Mouse (Mus musculus) T-cell, adult 2 months (primary cell): ENCODE measurements around the gene Ikbkg.
"Not testable (repeated sequence)": the region's sequence is repeated elsewhere in the genome, so short reads cannot be mapped to it uniquely, and the experiment has no call there.

ENCODE experiments used
- DNase-seq: peaks from one replicate; pipeline ENCODE4 v3.0.0; 2022; ENCODE audit warnings: low spot score

Ikbkg gene

DNA sequence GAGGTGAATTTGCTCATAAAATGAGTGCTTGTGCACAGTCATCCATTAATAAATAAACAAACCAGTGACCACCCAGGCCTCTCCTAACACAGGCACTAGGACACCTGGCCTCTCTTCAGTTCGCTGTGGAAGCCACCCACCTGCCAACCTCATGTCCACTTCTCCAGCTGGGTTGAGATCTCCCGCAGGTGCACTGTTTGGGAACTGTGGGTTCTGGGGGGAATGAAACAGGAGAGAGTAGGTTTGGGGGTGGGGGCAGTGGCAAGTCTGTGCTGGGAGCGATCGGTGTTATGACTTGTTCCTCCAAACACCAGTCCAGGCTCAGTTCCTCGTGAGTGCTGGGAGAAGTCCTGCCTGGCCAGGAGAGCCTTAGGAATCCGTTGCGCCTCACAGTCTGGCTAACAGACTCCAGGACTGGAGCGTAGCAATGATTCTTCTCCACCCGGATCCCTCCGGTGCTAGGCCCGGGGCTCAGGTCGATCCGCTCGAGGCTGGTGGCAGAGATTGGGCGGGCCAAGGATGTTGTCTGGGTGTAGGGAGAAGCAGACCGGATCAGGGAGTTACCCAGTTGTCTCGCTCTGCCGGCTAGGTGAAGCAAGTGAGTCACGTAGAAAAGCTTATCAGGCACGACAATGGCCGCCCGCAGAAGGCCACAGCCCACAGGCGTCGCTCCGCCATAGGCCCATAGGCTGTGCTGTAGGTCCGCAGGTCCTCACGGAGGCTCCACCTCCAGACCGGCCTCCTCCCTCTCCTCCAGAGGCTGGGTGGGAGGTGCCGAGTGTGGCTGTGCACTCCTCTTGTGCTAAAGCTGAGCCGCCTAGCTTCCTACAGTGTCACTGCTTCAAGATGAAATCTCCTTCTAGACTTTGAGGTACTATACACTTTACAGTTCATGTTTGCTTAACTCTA lies at the start of gene Ikbkg, which contains the start of gene Fam3a:
Gene Ikbkg (plus strand): TSS at position 756 of the 909 bp plus-strand sequence.
Gene Fam3a (minus strand): TSS at position 738 of the 909 bp plus-strand sequence.
- peak; percentile 94 for DNase-seq

DNA sequence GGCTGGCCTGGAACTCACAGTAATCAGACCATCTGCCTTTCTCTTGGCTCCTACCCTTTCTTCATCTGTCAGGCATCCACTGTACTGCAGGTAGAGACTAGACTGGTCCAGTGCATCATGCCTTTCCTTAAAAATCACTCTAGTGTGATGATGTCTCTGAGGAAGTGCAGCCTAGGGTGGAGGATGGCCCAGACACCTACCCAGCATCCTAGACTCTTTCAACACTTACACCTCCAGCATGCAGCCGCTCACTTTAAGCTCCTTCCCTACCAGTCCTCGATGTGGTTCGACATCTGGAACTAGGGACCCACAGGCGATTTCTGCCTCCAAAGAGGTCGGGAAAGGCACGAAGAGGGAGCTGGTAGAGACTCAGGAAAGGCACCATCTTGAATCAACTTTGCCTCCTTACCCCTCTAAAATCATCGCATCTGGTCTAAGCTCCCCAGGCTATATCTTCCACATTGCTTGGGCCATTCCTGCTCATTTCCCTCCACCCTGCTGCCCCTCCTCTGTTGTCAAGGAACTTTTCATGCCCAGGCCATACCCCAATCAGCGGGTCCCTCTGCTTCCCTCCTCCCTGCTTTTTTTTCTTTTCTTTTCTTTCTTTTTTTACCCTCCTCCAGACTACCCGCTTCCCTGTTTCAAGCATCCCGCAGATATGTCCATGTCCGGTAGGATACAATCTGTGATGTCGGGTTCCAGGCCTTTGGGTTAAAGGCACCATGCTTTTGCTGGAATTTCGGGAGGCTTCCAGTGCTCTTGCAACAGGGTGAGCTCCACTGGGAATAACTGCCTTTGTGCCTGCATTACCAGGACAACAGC lies 40.2 kb upstream of the Ikbkg start:
- DNase-seq: no peak

DNA sequence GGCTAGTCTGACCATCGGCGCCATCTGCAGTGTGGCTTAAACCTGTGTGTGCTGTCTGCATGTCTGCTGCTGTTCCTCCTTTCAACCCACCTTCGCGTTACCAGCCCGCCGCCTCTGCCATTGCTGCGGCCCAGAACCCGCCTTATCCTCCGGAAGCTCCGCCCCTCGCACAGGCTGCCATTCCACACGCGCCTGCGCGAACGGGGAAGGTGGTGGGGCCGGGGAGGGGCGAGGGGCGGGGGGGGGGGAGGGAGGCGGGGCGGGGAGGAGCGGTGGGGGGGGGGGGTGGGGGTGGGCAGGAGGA lies 39.7 kb upstream of the Ikbkg start, which contains the start of gene Lage3:
Gene Lage3 (minus strand): TSS at position 152 of the 304 bp plus-strand sequence.
- peak; percentile 84 for DNase-seq

DNA sequence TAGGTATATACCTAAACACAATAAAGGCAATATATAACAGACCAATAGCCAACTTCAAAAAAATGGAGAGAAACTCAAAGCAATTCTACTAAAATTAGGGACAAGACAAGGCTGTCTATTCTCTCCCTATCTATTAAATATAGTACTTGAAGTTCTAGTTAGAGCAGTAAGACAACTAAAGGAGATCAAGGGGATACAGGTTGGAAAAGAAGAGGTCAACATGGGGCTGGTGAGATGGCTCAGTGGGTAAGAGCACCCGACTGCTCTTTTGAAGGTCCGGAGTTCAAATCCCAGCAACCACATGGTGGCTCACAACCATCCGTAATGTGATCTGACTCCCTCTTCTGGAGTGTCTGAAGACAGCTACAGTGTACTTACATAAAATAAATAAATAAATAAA lies 36.0 kb upstream of the Ikbkg start:
- DNase-seq: not testable (repeated sequence)

DNA sequence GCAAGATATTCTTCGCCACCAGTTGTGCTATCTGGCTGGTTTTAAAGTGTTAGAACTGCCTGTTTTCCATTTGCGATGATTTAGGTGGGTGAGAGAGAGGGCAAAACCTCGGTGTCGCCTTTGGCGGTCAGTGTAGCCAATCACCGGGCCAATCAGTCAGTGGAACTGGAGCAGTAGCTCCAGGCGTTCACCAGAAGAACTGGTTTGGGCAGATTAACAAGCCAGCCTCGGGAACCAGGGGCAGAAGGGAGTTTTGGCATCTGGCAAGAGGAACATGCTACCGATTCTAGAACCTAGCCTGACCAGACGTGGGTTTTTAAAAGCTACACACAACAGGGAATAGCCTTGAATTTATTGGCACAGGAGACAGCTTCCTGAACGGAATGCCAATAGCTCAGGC lies 33.9 kb upstream of the Ikbkg start:
- no peak for DNase-seq

DNA sequence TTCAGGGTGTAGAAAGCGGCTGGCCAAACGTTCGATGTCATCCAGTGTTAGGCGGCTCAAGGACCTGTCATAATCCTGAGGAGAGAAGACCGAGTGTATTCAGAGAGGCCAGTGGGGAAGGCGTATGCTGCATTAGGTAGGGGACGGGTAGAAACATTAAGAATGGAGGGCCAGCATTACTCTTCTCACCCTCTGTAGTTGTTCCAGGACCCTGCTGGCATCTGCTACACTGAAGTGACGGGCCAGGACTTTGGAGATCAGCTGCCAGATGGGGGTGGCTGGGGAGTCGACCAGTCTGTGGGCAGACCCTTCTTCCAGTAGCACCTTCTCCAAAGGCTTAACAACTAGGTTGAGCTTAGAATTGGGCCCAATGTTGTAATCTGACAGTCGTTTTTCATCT lies 25.6 kb upstream of the Ikbkg start:
- no peak for DNase-seq

DNA sequence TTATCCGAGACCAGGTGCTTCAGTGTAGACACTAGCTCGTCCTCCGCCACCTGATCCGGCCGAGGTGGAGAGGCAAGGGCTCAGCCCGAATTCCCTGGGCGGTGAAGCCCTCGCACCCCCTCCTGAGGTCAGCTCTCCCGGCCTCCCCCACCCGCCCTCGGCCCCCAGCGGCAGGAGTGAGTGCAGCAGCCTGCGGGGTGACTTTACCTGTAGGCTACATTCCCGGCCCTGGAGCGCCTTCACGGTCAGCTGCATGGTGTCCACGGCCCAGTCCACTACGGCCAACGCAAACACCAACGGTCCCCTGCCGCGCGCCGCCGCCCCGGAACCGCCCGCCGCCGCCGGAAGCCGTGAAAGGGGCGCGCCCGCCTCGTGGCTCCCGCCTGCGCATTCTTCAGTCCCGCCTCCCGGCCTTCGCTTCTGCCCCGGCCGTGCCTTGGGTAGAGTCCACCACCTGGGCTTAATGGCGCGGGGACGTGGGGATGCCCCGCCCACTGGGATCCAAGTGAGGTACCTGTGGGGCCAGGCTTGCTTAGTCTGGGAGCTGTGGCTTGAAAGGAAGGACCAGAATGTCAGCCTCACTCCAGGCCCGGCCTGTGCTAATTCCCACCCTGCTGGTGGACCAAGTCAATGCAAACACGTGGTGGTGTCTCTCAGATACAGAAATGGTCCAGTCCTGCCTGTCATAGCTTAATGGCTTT lies 24.7 kb upstream of the Ikbkg start:
- peak; percentile 45 for DNase-seq

DNA sequence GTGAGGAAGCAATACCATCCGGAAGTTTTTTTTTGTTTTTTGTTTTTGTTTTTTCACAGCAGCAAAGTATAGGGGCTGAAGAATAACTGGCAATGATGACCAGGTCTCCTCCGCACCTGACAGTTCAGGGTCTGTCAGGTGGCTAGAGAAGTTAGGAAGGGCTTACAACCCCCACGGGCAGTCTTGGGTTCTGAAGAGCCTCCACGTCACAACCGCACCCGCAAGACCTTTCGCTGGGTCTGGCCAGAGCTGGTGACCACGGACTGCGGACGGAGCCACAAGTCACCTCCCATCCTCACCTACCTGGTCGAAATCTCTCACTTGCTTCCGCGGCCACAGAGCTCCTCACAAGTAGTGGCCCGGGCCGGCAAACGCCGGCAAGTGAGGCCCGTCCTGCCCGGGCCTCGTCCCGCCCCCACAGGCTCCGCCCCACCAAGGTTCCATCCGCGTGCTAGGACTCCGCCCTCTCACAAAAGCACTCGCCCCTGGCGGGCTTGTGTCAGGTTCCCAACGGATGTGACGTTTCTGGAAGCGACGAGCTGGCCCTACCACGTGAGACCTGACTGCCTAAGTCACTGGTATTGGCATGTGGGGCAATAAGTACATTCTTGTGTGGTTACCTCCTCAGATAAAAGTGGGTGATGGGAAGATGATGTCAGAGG lies 20.1 kb upstream of the Ikbkg start, which contains the start of the genes Ubl4a and Slc10a3:
Gene Ubl4a (minus strand): TSS at position 331 of the 662 bp plus-strand sequence.
Gene Slc10a3 (minus strand): TSS at position 462 of the 662 bp plus-strand sequence.
- peak; percentile 92 for DNase-seq

DNA sequence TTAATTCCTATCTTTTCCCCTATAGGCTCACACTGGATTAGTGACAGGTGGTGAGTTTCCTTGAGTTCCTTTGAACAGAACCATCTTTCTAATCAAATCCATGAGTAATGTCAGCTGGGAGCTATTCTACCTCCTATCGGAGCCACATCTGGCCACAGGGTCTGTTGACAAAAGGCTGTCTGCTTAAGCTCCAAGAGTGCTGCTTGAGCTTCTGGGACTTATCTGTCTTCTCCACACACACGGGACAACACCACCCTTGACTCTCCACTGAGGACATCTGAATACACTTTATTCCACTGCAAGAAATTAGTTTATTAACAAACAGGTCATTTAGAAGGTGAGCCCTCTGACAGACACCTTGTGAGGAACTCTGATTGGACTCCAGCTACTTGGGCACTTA lies 8.6 kb upstream of the Ikbkg start:
- no peak for DNase-seq

DNA sequence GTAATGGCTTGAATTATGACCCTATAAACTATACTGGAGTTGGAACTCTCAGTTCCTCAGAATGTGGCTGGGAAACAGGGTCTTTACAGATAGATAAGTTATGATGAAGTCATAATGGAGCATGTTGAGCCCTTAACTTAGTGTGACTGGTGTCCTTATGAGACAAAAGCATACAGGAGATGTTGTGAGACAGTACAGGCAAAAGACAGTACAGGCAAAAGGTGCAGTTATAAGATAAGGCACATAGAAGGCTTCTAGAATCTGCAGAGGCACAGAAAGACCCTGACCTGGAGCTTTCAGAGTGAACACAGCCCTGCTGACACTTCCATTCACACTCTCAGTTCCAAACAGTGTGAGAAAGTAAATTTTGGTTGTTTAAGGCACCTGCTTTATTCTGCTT lies 4.9 kb upstream of the Ikbkg start:
- no peak for DNase-seq

DNA sequence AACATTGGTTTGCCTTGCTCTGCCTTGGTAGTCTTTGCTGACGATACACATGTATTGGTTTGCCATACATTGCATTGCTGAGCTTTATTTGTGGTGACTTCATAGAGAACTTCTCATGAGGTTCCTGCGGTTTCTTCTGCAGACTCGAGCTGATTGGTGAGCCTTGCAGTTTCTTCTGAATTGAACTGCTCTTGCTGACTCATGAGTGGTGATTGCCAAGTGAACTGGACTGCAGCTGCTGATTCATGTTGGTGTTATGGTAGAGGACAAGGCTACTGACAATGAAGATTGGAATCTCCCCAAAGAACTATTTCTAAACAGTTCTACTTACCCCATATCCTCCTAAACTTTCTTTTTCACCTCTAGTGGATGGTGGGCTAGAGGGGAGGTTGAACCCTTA lies 7.0 kb downstream of the Ikbkg start:
- DNase-seq: no peak

DNA sequence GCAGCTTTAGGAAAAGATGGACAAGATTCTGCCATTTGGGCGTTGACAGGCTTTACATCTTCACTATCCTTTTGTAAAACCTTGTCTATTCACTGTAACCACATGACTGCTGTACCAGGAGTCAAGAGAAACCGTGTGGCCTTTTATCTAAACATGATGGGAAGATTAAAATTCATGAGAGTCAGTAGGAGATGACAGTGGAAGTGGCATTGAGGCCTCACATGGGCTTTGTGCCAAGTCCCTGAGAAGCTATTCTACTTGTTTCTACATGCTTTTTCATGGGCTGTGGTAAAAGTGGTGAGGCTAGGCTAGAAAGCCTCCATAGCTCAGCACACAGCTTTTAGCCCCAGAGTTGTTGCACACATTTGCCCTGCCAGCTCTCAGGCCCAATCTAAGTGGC lies 15.2 kb downstream of the Ikbkg start:
- no peak for DNase-seq

DNA sequence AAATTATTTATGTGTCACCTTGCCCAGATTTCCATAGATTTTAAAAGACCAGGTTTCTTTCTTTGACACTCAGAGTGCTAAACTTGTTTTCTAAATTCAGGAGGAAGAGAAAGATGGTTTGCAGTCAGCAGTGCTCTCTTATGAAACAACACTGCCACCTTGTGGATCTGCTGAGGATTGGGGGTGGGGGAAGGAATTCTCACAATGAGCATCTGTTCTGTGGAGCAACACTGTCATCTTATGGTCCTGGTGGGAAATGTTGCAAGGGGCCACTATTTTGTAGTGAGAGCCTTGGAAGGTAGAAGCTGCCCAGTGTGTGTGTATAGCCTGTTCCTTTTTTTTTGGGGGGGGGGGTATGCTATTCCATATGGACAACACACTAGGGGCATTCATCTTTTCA lies 20.3 kb downstream of the Ikbkg start:
- peak; percentile 71 for DNase-seq

DNA sequence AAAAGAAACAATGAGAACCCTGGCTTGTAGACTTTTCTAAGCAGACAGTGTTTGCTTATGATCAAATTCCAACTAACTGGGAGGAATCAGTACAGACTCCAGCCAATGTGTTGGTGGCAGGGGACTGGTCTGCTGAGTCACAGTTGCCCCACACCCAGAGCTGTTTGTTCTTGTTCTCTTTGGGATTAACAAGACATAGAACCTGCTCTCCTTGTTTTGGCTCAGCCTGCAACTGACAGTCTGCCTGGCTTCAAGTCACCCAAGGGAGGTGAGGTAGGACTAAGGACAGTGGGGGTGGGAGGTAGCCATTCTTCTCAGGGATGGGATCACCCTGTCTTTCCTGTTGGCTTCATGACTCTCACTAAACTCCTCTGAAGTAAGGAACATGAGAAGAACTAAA lies 31.4 kb downstream of the Ikbkg start:
- no peak for DNase-seq

DNA sequence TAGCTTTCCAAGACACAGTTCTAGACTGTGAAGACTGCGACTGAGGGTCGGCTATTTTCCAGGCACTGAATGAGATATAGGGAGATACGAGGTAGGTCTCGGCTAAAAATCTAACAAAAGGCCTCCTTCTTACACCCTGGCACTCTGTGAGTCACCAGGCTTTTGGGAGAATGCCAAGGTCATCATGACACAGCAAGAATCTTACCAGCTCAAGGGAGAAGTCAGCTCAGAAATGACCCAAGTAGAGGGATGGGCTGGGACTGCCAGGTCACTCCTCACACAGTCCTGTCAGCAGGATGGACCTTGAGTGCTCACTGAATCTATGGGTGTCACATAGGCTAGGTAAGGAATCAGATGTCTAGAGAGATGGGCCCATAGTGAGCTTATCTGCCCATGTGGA lies 32.1 kb downstream of the Ikbkg start:
- no peak for DNase-seq

DNA sequence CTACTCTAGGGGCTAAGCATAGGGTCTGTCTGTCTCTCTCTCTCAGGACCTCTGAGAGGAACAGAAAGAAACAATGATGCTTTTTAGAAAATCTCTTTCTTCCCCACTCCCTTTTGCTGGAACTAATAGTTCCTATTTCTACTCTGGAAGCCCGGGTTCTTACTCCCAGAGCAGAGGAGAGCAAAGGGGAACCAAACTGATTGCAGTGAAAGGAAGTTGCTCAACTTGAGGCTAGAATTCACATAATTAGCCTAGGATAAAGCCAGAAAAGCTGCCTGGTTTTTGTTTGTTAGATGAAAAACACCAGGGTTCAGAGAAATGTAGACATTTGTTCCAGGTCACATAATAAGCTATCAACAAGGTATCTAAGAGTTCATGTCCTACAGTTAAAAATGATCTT lies 33.2 kb downstream of the Ikbkg start:
- DNase-seq: no peak

DNA sequence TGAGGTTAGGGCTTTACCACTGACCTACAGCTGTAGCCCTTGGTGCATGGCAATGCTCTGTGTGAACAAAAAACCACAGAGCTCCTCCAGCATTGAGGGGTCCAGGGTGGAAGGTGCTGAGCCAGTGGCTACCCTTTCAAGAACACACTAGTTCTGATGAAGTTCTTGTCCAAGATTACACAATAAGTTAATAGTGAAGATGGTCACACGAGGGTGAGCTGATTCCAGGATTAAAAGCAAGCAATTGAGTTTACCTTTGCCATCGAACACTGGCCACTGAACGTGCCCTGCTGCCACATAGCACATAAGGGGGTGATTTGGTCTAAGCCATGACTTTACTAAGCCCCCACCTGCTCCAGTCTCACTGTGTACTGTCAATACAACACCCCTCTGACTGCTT lies 34.0 kb downstream of the Ikbkg start:
- no peak for DNase-seq

DNA sequence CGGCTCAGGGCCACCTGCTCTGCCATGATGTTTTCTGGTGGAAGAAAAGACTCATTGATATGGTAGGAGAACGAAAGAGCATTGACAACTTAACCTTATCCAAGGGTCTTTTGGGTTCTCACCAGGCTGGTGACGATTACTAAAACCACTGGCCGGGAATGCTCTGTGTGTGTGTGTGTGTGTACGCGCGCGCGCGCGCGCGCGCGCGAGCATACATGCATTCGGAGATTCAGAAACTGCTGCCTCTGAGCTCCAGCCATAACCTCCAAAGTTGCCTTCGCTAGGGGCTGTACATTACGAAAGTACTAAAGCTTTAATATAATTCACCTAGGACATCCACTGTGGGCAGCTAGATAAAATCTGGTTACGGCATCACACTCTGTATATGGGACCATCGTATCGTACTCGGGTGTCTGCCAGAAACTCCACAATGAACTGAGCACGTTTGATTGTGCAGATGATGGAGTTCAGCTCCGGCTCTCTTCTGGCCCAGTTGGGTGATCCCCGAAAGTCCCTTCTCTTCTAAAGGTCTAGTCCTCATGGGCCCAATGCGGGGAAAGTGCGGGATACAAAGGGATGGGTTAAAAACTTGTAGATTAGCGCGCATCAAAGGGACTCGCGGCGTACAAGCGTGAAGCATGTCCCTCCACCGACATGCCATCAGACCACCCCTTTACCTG lies 35.2 kb downstream of the Ikbkg start:
- DNase-seq: no peak

DNA sequence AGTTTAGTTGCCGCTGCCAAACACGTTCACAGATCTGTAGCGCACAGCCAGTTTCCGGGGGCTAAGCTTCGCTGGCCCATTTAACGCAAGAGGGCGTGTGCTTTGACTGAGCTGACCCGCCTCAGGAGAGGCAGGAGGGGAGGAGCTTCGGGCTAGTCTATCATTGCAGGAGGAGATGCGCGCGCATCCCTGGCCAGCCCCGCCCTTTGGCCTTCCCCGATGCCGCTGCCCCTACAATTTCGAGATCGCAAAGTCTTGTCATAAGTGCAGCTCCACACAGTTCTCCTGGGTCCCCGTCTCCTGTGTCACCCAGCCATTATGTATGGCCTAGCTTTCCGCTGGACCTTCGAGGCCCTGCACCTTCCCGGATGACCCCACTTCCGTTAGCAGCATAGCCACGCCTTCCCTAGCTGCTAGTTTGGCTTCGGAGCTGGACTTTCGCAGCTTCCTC lies 35.8 kb downstream of the Ikbkg start, which contains the start of gene G6pdx:
Gene G6pdx (minus strand): TSS at position 369 of the 451 bp plus-strand sequence.
- DNase-seq: peak; percentile 91

DNA sequence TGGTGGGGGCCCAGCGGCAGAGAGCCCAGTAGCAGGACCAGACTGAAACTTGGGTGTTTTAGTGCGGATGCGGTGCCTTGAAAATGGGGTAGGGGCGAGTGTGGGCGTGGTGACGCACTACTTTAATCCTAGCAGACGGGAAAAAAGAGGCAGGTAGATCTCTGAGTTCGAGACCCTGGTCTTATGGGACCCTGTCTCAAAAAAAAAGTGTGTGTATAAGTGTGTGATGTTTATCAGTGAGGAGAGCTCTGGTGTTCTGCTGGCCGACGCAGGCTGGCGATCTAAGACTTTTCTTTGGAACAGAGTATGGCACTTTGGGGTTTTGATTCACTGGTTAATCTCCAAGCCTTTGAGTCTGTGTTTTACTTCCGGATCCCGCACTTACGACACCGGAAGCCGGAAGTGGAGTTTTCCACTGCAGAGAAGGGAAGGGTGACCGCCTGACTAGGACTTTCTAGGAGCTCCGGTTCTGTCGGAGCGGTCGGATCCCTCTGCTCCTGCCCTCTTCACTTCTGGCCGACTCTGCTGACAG lies 36.3 kb downstream of the Ikbkg start:
- peak; percentile 73 for DNase-seq
